Mouse (Mus musculus): Measurements from ENCODE around the gene Mstn. TPM values are rescaled to one million over a fixed set of nuclear protein-coding genes. Genes with fewer than 3 reads are reported as not detected.

The Mstn gene
- polyA plus RNA-seq, 1 experiment from 2014 or later = not detected

DNA sequence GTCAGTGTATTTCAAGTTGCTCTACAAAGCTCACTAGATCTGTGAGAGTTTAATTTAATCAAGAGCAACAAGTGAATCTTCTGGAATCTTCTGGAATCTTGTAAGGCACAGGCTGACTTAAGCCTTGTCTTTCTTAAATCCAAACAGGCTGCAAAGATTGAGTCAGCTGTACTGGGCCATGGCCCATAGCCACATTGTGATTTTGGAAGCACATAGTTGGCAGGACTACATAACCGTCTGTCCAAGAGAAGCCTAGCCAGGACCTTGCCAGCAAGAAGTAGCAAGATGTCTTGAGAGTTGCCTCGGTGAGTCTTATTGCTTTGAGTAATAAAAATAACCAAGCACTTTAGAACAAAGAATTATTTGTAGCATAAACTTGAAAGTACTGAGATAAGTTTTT, 18.4 kb downstream of the Mstn start:
- H3K4me2 ChIP-seq = no peak overlapping the region
- no peak overlapping the region for H3K4me3 ChIP-seq (ENCODE audit: low read depth, low read length)
- H3K36me3 ChIP-seq (ENCODE audit: control insufficient read depth, insufficient read depth, low read length) = no peaks in the 10 kb centered on the region
- H3K27me3 ChIP-seq (ENCODE audit: control insufficient read depth, insufficient read depth, low read length) = no peaks in the 10 kb centered on the region
- ATAC-seq (ENCODE audit: low FRiP score) (no peak), DNase-seq (ENCODE audit: low spot score, missing footprints) (no peak)
- no peaks in the 10 kb centered on the region for H3K9me3 ChIP-seq (ENCODE audit: control insufficient read depth, low read length)
- no peaks in the 10 kb centered on the region for H3K4me1 ChIP-seq (ENCODE audit: control insufficient read depth, insufficient read depth, low read length)
- H3K9ac ChIP-seq (ENCODE audit: low read length) = no peak overlapping the region
- 85% methylated on average over 2 of the region's 2 CpGs for WGBS
- H3K27ac ChIP-seq (ENCODE audit: low read depth, low read length) = no peak overlapping the region

DNA sequence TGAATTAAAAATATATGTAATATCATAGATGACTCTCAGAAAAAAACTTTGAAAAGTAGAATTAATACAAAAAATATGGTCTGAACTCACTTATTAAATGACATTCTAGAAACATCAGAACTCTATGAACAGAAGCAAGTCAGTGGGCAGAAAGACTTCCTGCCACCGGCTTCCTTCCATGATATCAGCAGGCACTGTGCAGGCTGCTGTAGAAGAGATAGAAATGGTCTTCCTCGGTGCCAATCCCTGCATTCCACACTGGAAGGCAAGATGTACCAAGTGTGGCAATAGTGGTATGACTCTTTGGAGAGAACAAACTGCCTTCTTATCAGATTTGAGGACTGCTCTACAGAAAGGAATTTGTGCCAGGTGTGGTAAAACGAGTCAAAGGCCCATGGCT, 19.2 kb downstream of the Mstn start:
- no peak for ATAC-seq (ENCODE audit: low FRiP score)
- H3K36me3 ChIP-seq (ENCODE audit: control insufficient read depth, insufficient read depth, low read length) = no peaks in the 10 kb centered on the region

GRCm38 (mm10) chr1:53085256-53085655, 23.8 kb downstream of the Mstn start:
- Histone ChIP-seq H3K27me3 (ENCODE audit: control insufficient read depth, insufficient read depth, low read length) (no peaks in the 10 kb centered on the region), H3K36me3 (ENCODE audit: control insufficient read depth, insufficient read depth, low read length) (no peaks in the 10 kb centered on the region), H3K27ac (ENCODE audit: low read depth, low read length) (no peak overlapping the region), H3K4me2 (no peak overlapping the region), H3K9me3 (ENCODE audit: control insufficient read depth, low read length) (no peaks in the 10 kb centered on the region), H3K4me3 (ENCODE audit: low read depth, low read length) (no peak overlapping the region), H3K9ac (ENCODE audit: low read length) (no peak overlapping the region), H3K4me1 (ENCODE audit: control insufficient read depth, insufficient read depth, low read length) (no peaks in the 10 kb centered on the region)
- ATAC-seq (ENCODE audit: low FRiP score) (no peak), DNase-seq (ENCODE audit: low spot score, missing footprints) (no peak)
- WGBS = 92% methylated on average over 15 of the region's 15 CpGs

More for the DNA sequence above, 19.2 kb downstream of the Mstn start:
- 83% methylated on average over 3 of the region's 3 CpGs for WGBS
- Histone ChIP-seq H3K4me3 (ENCODE audit: low read depth, low read length) (no peak overlapping the region), H3K4me2 (no peak overlapping the region), H3K4me1 (ENCODE audit: control insufficient read depth, insufficient read depth, low read length) (no peaks in the 10 kb centered on the region), H3K27ac (ENCODE audit: low read depth, low read length) (no peak overlapping the region), H3K27me3 (ENCODE audit: control insufficient read depth, insufficient read depth, low read length) (no peaks in the 10 kb centered on the region), H3K9me3 (ENCODE audit: control insufficient read depth, low read length) (no peaks in the 10 kb centered on the region), H3K9ac (ENCODE audit: low read length) (no peak overlapping the region)
- DNase-seq (ENCODE audit: low spot score, missing footprints) = no peak

GRCm38 (mm10) chr1:53085991-53086390, 24.6 kb downstream of the Mstn start:
- 75% methylated on average over 4 of the region's 4 CpGs for WGBS
- DNase-seq (ENCODE audit: low spot score, missing footprints) (no peak), ATAC-seq (ENCODE audit: low FRiP score) (no peak)
- Histone ChIP-seq H3K4me1 (ENCODE audit: control insufficient read depth, insufficient read depth, low read length) (no peaks in the 10 kb centered on the region), H3K4me3 (ENCODE audit: low read depth, low read length) (no peak overlapping the region), H3K27me3 (ENCODE audit: control insufficient read depth, insufficient read depth, low read length) (no peaks in the 10 kb centered on the region), H3K27ac (ENCODE audit: low read depth, low read length) (no peak overlapping the region), H3K9ac (ENCODE audit: low read length) (no peak overlapping the region), H3K4me2 (no peak overlapping the region), H3K36me3 (ENCODE audit: control insufficient read depth, insufficient read depth, low read length) (no peaks in the 10 kb centered on the region), H3K9me3 (ENCODE audit: control insufficient read depth, low read length) (no peaks in the 10 kb centered on the region)

DNA sequence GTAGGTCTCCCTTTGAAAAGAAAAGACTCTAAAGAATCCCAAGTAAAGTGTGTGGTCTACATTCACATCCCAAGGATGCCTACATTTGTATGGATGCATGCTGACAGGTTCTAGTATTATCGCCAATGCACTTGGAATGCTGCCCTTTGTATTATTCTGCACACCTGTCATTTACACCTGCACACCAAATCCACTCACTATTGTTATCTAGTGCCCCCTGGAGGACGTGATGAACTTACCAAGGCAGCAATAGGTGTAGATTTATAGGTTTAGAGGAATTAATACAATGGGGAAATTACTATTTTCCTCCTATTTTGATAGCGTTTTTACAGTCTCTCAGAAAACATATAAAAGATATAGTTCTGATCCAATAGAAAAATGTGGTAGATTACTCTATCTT, 31.7 kb downstream of the Mstn start:
- Histone ChIP-seq H3K9me3 (ENCODE audit: control insufficient read depth, low read length) (no peaks in the 10 kb centered on the region), H3K36me3 (ENCODE audit: control insufficient read depth, insufficient read depth, low read length) (no peaks in the 10 kb centered on the region), H3K4me2 (no peak overlapping the region), H3K4me3 (ENCODE audit: low read depth, low read length) (no peak overlapping the region), H3K27me3 (ENCODE audit: control insufficient read depth, insufficient read depth, low read length) (no peaks in the 10 kb centered on the region), H3K9ac (ENCODE audit: low read length) (no peak overlapping the region), H3K27ac (ENCODE audit: low read depth, low read length) (no peak overlapping the region), H3K4me1 (ENCODE audit: control insufficient read depth, insufficient read depth, low read length) (no peaks in the 10 kb centered on the region)
- WGBS = 39% methylated on average over 3 of the region's 3 CpGs
- no peak for DNase-seq (ENCODE audit: low spot score, missing footprints)
- no peak for ATAC-seq (ENCODE audit: low FRiP score)

DNA sequence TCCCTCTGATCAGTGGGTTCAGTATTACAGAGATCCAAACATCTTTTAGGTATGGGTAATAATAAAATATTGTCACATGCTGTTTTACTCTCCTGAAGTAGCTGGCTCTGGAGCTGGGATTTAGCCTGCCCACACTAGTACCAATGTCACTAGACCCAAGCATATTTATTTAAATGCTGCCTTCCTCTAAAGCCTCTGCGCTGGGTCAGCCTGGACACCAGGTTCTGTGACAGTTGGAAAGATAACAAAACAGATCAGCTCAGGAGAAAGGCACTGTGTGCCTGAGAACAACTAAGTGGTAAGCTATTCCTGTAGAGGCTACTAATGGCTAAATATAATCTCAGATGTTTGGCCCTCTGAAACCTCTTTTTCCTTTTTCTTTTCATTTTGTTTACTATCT, 49.1 kb downstream of the Mstn start:
- Histone ChIP-seq H3K4me3 (ENCODE audit: low read depth, low read length) (no peak overlapping the region), H3K36me3 (ENCODE audit: control insufficient read depth, insufficient read depth, low read length) (no peaks in the 10 kb centered on the region), H3K9ac (ENCODE audit: low read length) (no peak overlapping the region), H3K27ac (ENCODE audit: low read depth, low read length) (no peak overlapping the region), H3K4me2 (no peak overlapping the region), H3K27me3 (ENCODE audit: control insufficient read depth, insufficient read depth, low read length) (no peaks in the 10 kb centered on the region), H3K9me3 (ENCODE audit: control insufficient read depth, low read length) (no peaks in the 10 kb centered on the region), H3K4me1 (ENCODE audit: control insufficient read depth, insufficient read depth, low read length) (no peaks in the 10 kb centered on the region)
- DNase-seq (ENCODE audit: low spot score, missing footprints) (no peak), ATAC-seq (ENCODE audit: low FRiP score) (no peak)
- WGBS = 87% methylated on average over 1 of the region's 1 CpGs

Other genes starting within 250 kb of the Mstn start
- 9.8 and 11.6 TPM in 2 replicates for gene Inpp1, start 244.0 kb upstream of the Mstn start, polyA plus RNA-seq (2014; fragmentation: Nextera tagmentation; extraction: Ambion mirVana)
- gene Hibch, start 216.7 kb upstream of the Mstn start, polyA plus RNA-seq (2014; fragmentation: Nextera tagmentation; extraction: Ambion mirVana) = 29.2 and 34.3 TPM in 2 replicates
- gene 1700019D03Rik, start 41.5 kb upstream of the Mstn start, polyA plus RNA-seq (2014; fragmentation: Nextera tagmentation; extraction: Ambion mirVana) = 2.5 and 3.3 TPM in 2 replicates
- gene 1700019A02Rik, start 126.0 kb downstream of the Mstn start, polyA plus RNA-seq (2014; fragmentation: Nextera tagmentation; extraction: Ambion mirVana) = 0.30 TPM in 1 of 2 replicates, not detected in the other
- gene Pms1, start 235.4 kb downstream of the Mstn start, polyA plus RNA-seq (2014; fragmentation: Nextera tagmentation; extraction: Ambion mirVana) = 22.5 and 25.6 TPM in 2 replicates
- 104 and 111 TPM in 2 replicates for gene Ormdl1, start 235.5 kb downstream of the Mstn start, polyA plus RNA-seq (2014; fragmentation: Nextera tagmentation; extraction: Ambion mirVana)
- gene Gm28778, start 235.5 kb downstream of the Mstn start, polyA plus RNA-seq (2014; fragmentation: Nextera tagmentation; extraction: Ambion mirVana) = not detected in 2 replicates